In genomic region chr7:16937312-16937711, GRCm38 (mm10) we compare ENCODE assay signal across 9 mouse cellular contexts. TPM values are rescaled to one million over a fixed set of nuclear protein-coding genes. Genes with fewer than 3 reads are reported as not detected.
DNase-seq lines count a peak whose midpoint lies in the region; ATAC-seq and TF ChIP-seq lines count a peak whose summit lies in the region.
"Had no signal": no experiment of that assay in that cellular context is flagged by ENCODE, and none has a peak within 500 bp of the region (broad histone marks: within the 10 kb centered on the region; RNA-seq: fewer than 3 reads in every experiment).

No protein-coding gene starts in this region.

- no peak for ATAC-seq in liver, embryonic 12.5 days
- peak; percentile 66 for ATAC-seq in megakaryocyte progenitor cell, adult 5-6 weeks (replicated peaks; ENCODE audit: poor library complexity)

- no peaks in the 10 kb centered on the region for H3K36me3 ChIP-seq in liver, adult 2 months (ENCODE audit: control insufficient read depth, insufficient read depth, low read length)
- no peaks in the 10 kb centered on the region for H3K36me3 ChIP-seq in liver, embryonic 12.5 days
- no peaks in the 10 kb centered on the region for H3K36me3 ChIP-seq in ES-Bruce4 (ENCODE audit: control insufficient read depth, insufficient read depth, low read length, poor library complexity, severe bottlenecking)

- no peaks in the 10 kb centered on the region for H3K27me3 ChIP-seq in liver, adult 2 months (ENCODE audit: control insufficient read depth, insufficient read depth, low read length)
- H3K27me3 ChIP-seq in liver, embryonic 12.5 days (replicated peaks), result peaks cover 50% of the 10 kb centered on the region
- no peaks in the 10 kb centered on the region for H3K27me3 ChIP-seq in ES-Bruce4 (ENCODE audit: control insufficient read depth, insufficient read depth, low read length, poor library complexity, severe bottlenecking)

- no peaks in the 10 kb centered on the region for H3K9me3 ChIP-seq in liver, embryonic 12.5 days (replicated peaks)
- H3K9me3 ChIP-seq in ES-Bruce4 (replicated peaks; ENCODE audit: control insufficient read depth, insufficient read depth, low read length, poor library complexity, severe bottlenecking), result no peaks in the 10 kb centered on the region

- no peak overlapping the region for H3K4me2 ChIP-seq in liver, embryonic 12.5 days

- H3K79me2 ChIP-seq in liver, adult 2 months (ENCODE audit: control insufficient read depth, insufficient read depth, low read length), result no peaks in the 10 kb centered on the region

- TF ChIP-seq EP300 in ES-Bruce4 (IDR thresholded peaks at IDR 0.05; ENCODE audit: insufficient read depth, low read depth, low read length), result no peak

- H3K9ac ChIP-seq in liver, adult 2 months (ENCODE audit: low read depth, low read length), result no peak overlapping the region
- H3K9ac ChIP-seq in liver, embryonic 12.5 days, result no peak overlapping the region
- no peak overlapping the region for H3K9ac ChIP-seq in ES-Bruce4 (ENCODE audit: low read depth, poor library complexity, severe bottlenecking)

- no peak for TF ChIP-seq POLR2A in liver, adult 2 months (IDR thresholded peaks at IDR 0.05; ENCODE audit: extremely low read depth, insufficient read depth, low read length)
- TF ChIP-seq POLR2A in ES-Bruce4 (IDR thresholded peaks at IDR 0.05; ENCODE audit: insufficient read depth, low read length), result no peak

- no peak overlapping the region for H3K4me3 ChIP-seq in liver, adult 2 months (ENCODE audit: insufficient read depth, low read depth, low read length)
- no peak overlapping the region for H3K4me3 ChIP-seq in liver, embryonic 12.5 days
- H3K4me3 ChIP-seq in ES-Bruce4 (ENCODE audit: low read depth, low read length), result no peak overlapping the region

- 56% methylated on average over 4 of the region's 4 CpGs for WGBS in liver, adult 2 months
- WGBS in liver, embryonic 12.5 days (ENCODE audit: insufficient replicate concordance), result 33% methylated on average over 4 of the region's 4 CpGs

- H3K27ac ChIP-seq in liver, adult 2 months (replicated peaks; ENCODE audit: insufficient read depth, low read depth, low read length), result no peak overlapping the region
- H3K27ac ChIP-seq in liver, embryonic 12.5 days, result no peak overlapping the region
- no peak overlapping the region for H3K27ac ChIP-seq in ES-Bruce4 (ENCODE audit: insufficient read depth, low read length)

- H3K4me1 ChIP-seq in liver, adult 2 months (ENCODE audit: control insufficient read depth, insufficient read depth, low read length), result no peaks in the 10 kb centered on the region
- H3K4me1 ChIP-seq in liver, embryonic 12.5 days, result no peaks in the 10 kb centered on the region
- no peaks in the 10 kb centered on the region for H3K4me1 ChIP-seq in ES-Bruce4 (ENCODE audit: control insufficient read depth, insufficient read depth, low read length)

- peak; percentile 54 for TF ChIP-seq CTCF in liver, adult 2 months (IDR thresholded peaks at IDR 0.05; ENCODE audit: low read depth, low read length)
- TF ChIP-seq CTCF in ES-Bruce4 (IDR thresholded peaks at IDR 0.05; ENCODE audit: low read depth, low read length), result peak; percentile 98

- peak; percentile 19 to 56 for DNase-seq in cerebellum, postnatal 25 days
- no peak for DNase-seq in cerebellum, adult 11-12 months
- no peak for DNase-seq in liver, adult 2 months (ENCODE audit: extremely low read depth, low read depth, low spot score)
- no peak for DNase-seq in frontal cortex, postnatal 10 days (ENCODE audit: low spot score in 2 of 2)
- DNase-seq in Muller cell, postnatal 12 days (ENCODE audit: inconsistent ontology term), result no peak
- DNase-seq: layer of hippocampus, adult 9-11 months had no signal

RNA-seq across cellular contexts. Expression of gene Pnmal2, which starts 7.2 kb away (rescaled TPM):
- total RNA-seq in liver, adult 2 months (2014; rRNA removed), result under 0.01 and 0.07 TPM in 2 replicates
- polyA plus RNA-seq in liver, adult 2 months (2012; rRNA removed), result 0.02 and 0.10 TPM in 2 replicates
- 0.41 and 0.75 TPM in 2 replicates for polyA plus RNA-seq in liver, embryonic 12.5 days (2016; fragmentation: Nextera tagmentation; extraction: Ambion mirVana)
- 1.5 and 1.6 TPM in 2 replicates for polyA plus RNA-seq in ES-Bruce4 (2011; ENCODE audit: insufficient read depth, insufficient read length, low read depth, missing spikeins)
- not detected in 2 replicates for total RNA-seq in megakaryocyte progenitor cell, adult 5-6 weeks (2015)
- 0.20 TPM in 1 of 2 replicates, not detected in the other for total RNA-seq in megakaryocyte progenitor cell, adult 5-6 weeks (2017)

RNA-seq across cellular contexts. Expression of gene Calm3, which starts 13.4 kb away (rescaled TPM):
- total RNA-seq in liver, adult 2 months (2014; rRNA removed), result 64.9 and 77.4 TPM in 2 replicates
- 72.0 and 78.1 TPM in 2 replicates for polyA plus RNA-seq in liver, adult 2 months (2012; rRNA removed)
- 91.2 and 94.4 TPM in 2 replicates for polyA plus RNA-seq in liver, embryonic 12.5 days (2016; fragmentation: Nextera tagmentation; extraction: Ambion mirVana)
- 358 and 368 TPM in 2 replicates for polyA plus RNA-seq in ES-Bruce4 (2011; ENCODE audit: insufficient read depth, insufficient read length, low read depth, missing spikeins)
- total RNA-seq in megakaryocyte progenitor cell, adult 5-6 weeks (2015), result 125 and 150 TPM in 2 replicates
- total RNA-seq in megakaryocyte progenitor cell, adult 5-6 weeks (2017), result 419 and 440 TPM in 2 replicates

RNA-seq across cellular contexts. Expression of gene Pnmal1, which starts 22.2 kb away (rescaled TPM):
- total RNA-seq in liver, adult 2 months (2014; rRNA removed), result not detected in 2 replicates
- polyA plus RNA-seq in liver, adult 2 months (2012; rRNA removed), result not detected in 2 replicates
- polyA plus RNA-seq in liver, embryonic 12.5 days (2016; fragmentation: Nextera tagmentation; extraction: Ambion mirVana), result 0.05 and 0.08 TPM in 2 replicates
- polyA plus RNA-seq in ES-Bruce4 (2011; ENCODE audit: insufficient read depth, insufficient read length, low read depth, missing spikeins), result not detected in 2 replicates
- total RNA-seq in megakaryocyte progenitor cell, adult 5-6 weeks (2015), result not detected in 2 replicates
- total RNA-seq in megakaryocyte progenitor cell, adult 5-6 weeks (2017), result not detected in 2 replicates

RNA-seq across cellular contexts. Expression of gene Ptgir, which starts 31.0 kb away (rescaled TPM):
- 0.07 and 0.09 TPM in 2 replicates for total RNA-seq in liver, adult 2 months (2014; rRNA removed)
- polyA plus RNA-seq in liver, adult 2 months (2012; rRNA removed), result 0.09 and 0.33 TPM in 2 replicates
- polyA plus RNA-seq in liver, embryonic 12.5 days (2016; fragmentation: Nextera tagmentation; extraction: Ambion mirVana), result 0.86 and 1.5 TPM in 2 replicates
- polyA plus RNA-seq in ES-Bruce4 (2011; ENCODE audit: insufficient read depth, insufficient read length, low read depth, missing spikeins), result not detected in 2 replicates
- total RNA-seq in megakaryocyte progenitor cell, adult 5-6 weeks (2015), result 2.1 and 2.6 TPM in 2 replicates
- 1.8 and 4.0 TPM in 2 replicates for total RNA-seq in megakaryocyte progenitor cell, adult 5-6 weeks (2017)

RNA-seq across cellular contexts. Expression of gene Gm42372, which starts 45.6 kb away (rescaled TPM):
- total RNA-seq in liver, adult 2 months (2014; rRNA removed), result 0.07 TPM in 1 of 2 replicates, not detected in the other
- not detected in 2 replicates for polyA plus RNA-seq in liver, adult 2 months (2012; rRNA removed)
- 0.07 TPM in 2 replicates for polyA plus RNA-seq in liver, embryonic 12.5 days (2016; fragmentation: Nextera tagmentation; extraction: Ambion mirVana)
- 1.1 and 1.2 TPM in 2 replicates for polyA plus RNA-seq in ES-Bruce4 (2011; ENCODE audit: insufficient read depth, insufficient read length, low read depth, missing spikeins)
- 0.67 TPM in 1 of 2 replicates, not detected in the other for total RNA-seq in megakaryocyte progenitor cell, adult 5-6 weeks (2015)
- 0.20 TPM in 1 of 2 replicates, not detected in the other for total RNA-seq in megakaryocyte progenitor cell, adult 5-6 weeks (2017)

Comparison
In these comparisons a context has a peak if more than half of its experiments do, and no peak if none do; other contexts are left out.
1. DNase-seq: peak in cerebellum, postnatal 25 days (2 of 2); none in cerebellum, adult 11-12 months (single experiment), liver, adult 2 months (single experiment), frontal cortex, postnatal 10 days (0 of 2) and Muller cell, postnatal 12 days (single experiment).